Mouse (Mus musculus) kidney, postnatal 0 days (tissue): ENCODE results near the gene Higd1c. TPM values are rescaled to one million over a fixed set of nuclear protein-coding genes. Genes with fewer than 3 reads are reported as not detected.
A peak's percentile ranks its signal among the peaks of the same experiment; 100 is the strongest.
"Not testable (repeated sequence)": the region's sequence is repeated elsewhere in the genome, so short reads cannot be mapped to it uniquely, and the experiment has no call there.

Source experiments
- ATAC-seq: fragments of 200-750 bp; cut with Nextera tagmentation; replicated peaks from 2 replicates; pipeline ENCODE4 v1.8.0; 2017; ENCODE audit warnings: low read depth, moderate number of reproducible peaks, moderate TSS enrichment, moderate library complexity; ENCODE audit not compliant: low FRiP score
- DNase-seq: peaks from one replicate; pipeline ENCODE4 v3.0.0-alpha.2; 2016; ENCODE audit warnings: low spot score
- H3K27ac ChIP-seq: fragments of 300-500 bp; sonication (generic); 2 replicates; pipeline ENCODE4 v1.5.1; 2014; ENCODE audit warnings: mild to moderate bottlenecking
- H3K27me3 ChIP-seq: fragments of 300-500 bp; sonication (generic); 2 replicates; pipeline ENCODE4 v1.6.1; 2014; ENCODE audit warnings: low read length, mixed read lengths; ENCODE audit not compliant: insufficient read depth
- H3K36me3 ChIP-seq: fragments of 300-500 bp; sonication (generic); 2 replicates; pipeline ENCODE4 v1.6.1; 2014; ENCODE audit warnings: low read length, mixed read lengths; ENCODE audit not compliant: insufficient read depth
- H3K4me1 ChIP-seq: fragments of 300-500 bp; sonication (generic); replicated peaks from 2 replicates; pipeline ENCODE4 v1.6.1; 2014; ENCODE audit warnings: antibody characterized with exemption, low read length, mixed read lengths; ENCODE audit not compliant: insufficient read depth
- H3K4me2 ChIP-seq: fragments of 300-500 bp; sonication (generic); 2 replicates; pipeline ENCODE4 v1.6.1; 2014; ENCODE audit warnings: mild to moderate bottlenecking, low read length, moderate library complexity, mixed read lengths
- H3K4me3 ChIP-seq: fragments of 300-500 bp; sonication (generic); replicated peaks from 2 replicates; pipeline ENCODE4 v1.5.1; 2014; ENCODE audit warnings: low read depth, low read length
- H3K9ac ChIP-seq: fragments of 300-500 bp; sonication (generic); 2 replicates; pipeline ENCODE4 v1.6.1; 2014; ENCODE audit warnings: low read depth, low read length
- H3K9me3 ChIP-seq: fragments of 300-500 bp; sonication (generic); replicated peaks from 2 replicates; pipeline ENCODE4 v1.6.1; 2016; ENCODE audit warnings: low read length, inconsistent platforms, mixed read lengths
- CTCF ChIP-seq: IDR thresholded peaks from 2 replicates; pipeline ENCODE4 v1.5.1; 2016; ENCODE audit warnings: antibody characterized with exemption, low read depth, mild to moderate bottlenecking, moderate library complexity
- WGBS: fragments of 180-500 bp; shearing (Covaris S2); extraction: QIAGEN DNeasy Blood & Tissue Kit; methylation state at CpG from one replicate; pipeline ENCODE4 v1.1.7; 2014; 5-methylcytosine and 5-hydroxymethylcytosine counted together
- polyA plus RNA-seq: library from polyadenylated mRNA; unstranded; fragments of >200 nt; fragmentation: Nextera tagmentation; extraction: Ambion mirVana; gene quantifications from 2 replicates; pipeline ENCODE4 v1.2.1, GENCODE M21; 2015

Higd1c gene
- polyA plus RNA-seq, 1 experiment from 2014 or later: not detected

GRCm38 (mm10) chr15:100337847-100338246, 26.5 kb upstream of the Higd1c start:
- not testable (repeated sequence) for H3K9ac ChIP-seq, H3K36me3 ChIP-seq, H3K27me3 ChIP-seq, H3K9me3 ChIP-seq, H3K27ac ChIP-seq, H3K4me2 ChIP-seq, H3K4me1 ChIP-seq, H3K4me3 ChIP-seq
- TF ChIP-seq CTCF: peak; percentile 64
- 18% methylated on average over 10 of the region's 10 CpGs for WGBS
- 0 out of 2 replicates have a peak, but pooled peaks have one; percentile 25 for ATAC-seq
- peak; percentile 66 for DNase-seq

GRCm38 (mm10) chr15:100341314-100341980, 22.9 kb upstream of the Higd1c start:
- not testable (repeated sequence) for H3K27ac ChIP-seq, H3K27me3 ChIP-seq, H3K4me3 ChIP-seq, ATAC-seq, H3K4me1 ChIP-seq, H3K36me3 ChIP-seq, H3K4me2 ChIP-seq, H3K9ac ChIP-seq, H3K9me3 ChIP-seq
- WGBS: 44% methylated on average over 4 of the region's 5 CpGs
- peak; percentile 31 for DNase-seq

GRCm38 (mm10) chr15:100345484-100345883, 18.9 kb upstream of the Higd1c start:
- Histone ChIP-seq H3K27ac (no peak overlapping the region), H3K4me1 (no peaks in the 10 kb centered on the region), H3K9ac (no peak overlapping the region), H3K4me2 (no peak overlapping the region), H3K36me3 (no peaks in the 10 kb centered on the region), H3K9me3 (no peaks in the 10 kb centered on the region), H3K4me3 (no peak overlapping the region), H3K27me3 (no peaks in the 10 kb centered on the region)
- DNase-seq: no peak
- no peak for TF ChIP-seq CTCF
- no peak for ATAC-seq

GRCm38 (mm10) chr15:100346761-100347160, 17.6 kb upstream of the Higd1c start:
- WGBS: 79% methylated on average over 14 of the region's 14 CpGs
- Histone ChIP-seq H3K27me3 (no peaks in the 10 kb centered on the region), H3K4me3 (no peak overlapping the region), H3K4me1 (no peaks in the 10 kb centered on the region), H3K9ac (no peak overlapping the region), H3K36me3 (no peaks in the 10 kb centered on the region), H3K27ac (peak overlapping the region; percentile 50; the same call in 1 of the 2 replicates), H3K4me2 (no peak overlapping the region), H3K9me3 (no peaks in the 10 kb centered on the region)
- no peak for TF ChIP-seq CTCF
- ATAC-seq (peak; percentile 71), DNase-seq (no peak)

- Histone ChIP-seq H3K9me3 (no peaks in the 10 kb centered on the region), H3K4me2 (no peak overlapping the region), H3K4me3 (no peak overlapping the region), H3K36me3 (no peaks in the 10 kb centered on the region), H3K4me1 (no peaks in the 10 kb centered on the region), H3K9ac (no peak overlapping the region), H3K27ac (peak overlapping the region; percentile 60; the same call in 1 of the 2 replicates), H3K27me3 (no peaks in the 10 kb centered on the region)
- peak; percentile 89 for ATAC-seq
- 10% methylated on average over 2 of the region's 2 CpGs for WGBS
- peak; percentile 36 for DNase-seq
- TF ChIP-seq CTCF: no peak
These were observed 14.8 kb upstream of the Higd1c start for GRCm38 (mm10) chr15:100349496-100349895.

- no peak for ATAC-seq
- no peaks in the 10 kb centered on the region for H3K36me3 ChIP-seq
- H3K27me3 ChIP-seq: no peaks in the 10 kb centered on the region
- H3K27ac ChIP-seq: no peak overlapping the region
- H3K4me3 ChIP-seq: no peak overlapping the region
- no peak for TF ChIP-seq CTCF
- WGBS: 60% methylated on average over 6 of the region's 6 CpGs
- peak; percentile 16 for DNase-seq
- no peaks in the 10 kb centered on the region for H3K4me1 ChIP-seq
- no peak overlapping the region for H3K4me2 ChIP-seq
- no peak overlapping the region for H3K9ac ChIP-seq
- no peaks in the 10 kb centered on the region for H3K9me3 ChIP-seq
These were observed 12.8 kb upstream of the Higd1c start for GRCm38 (mm10) chr15:100351501-100352060.
